Mouse (Mus musculus) hindbrain, postnatal 0 days (tissue): ENCODE measurements around the gene Ccdc6. TPM values are rescaled to one million over a fixed set of nuclear protein-coding genes. Genes with fewer than 3 reads are reported as not detected.

Experiments
- ATAC-seq: fragments of 200-750 bp; cut with Nextera tagmentation; 2 replicates; pipeline ENCODE4 v1.8.0; 2017; ENCODE audit warnings: mild to moderate bottlenecking, moderate TSS enrichment, moderate library complexity
- DNase-seq: peaks from one replicate; pipeline ENCODE4 v3.0.0-alpha.2; 2015; ENCODE audit warnings: low spot score
- H3K27ac ChIP-seq: fragments of 300-500 bp; sonication (generic); 2 replicates; pipeline ENCODE4 v1.5.1; 2014; ENCODE audit warnings: mild to moderate bottlenecking
- H3K27me3 ChIP-seq: fragments of 300-500 bp; sonication (generic); 2 replicates; pipeline ENCODE4 v1.6.1; 2014; ENCODE audit warnings: low read length, mixed read lengths; ENCODE audit not compliant: insufficient read depth
- H3K36me3 ChIP-seq: fragments of 300-500 bp; sonication (generic); 2 replicates; pipeline ENCODE4 v1.6.1; 2014; ENCODE audit warnings: low read length, mixed read lengths; ENCODE audit not compliant: insufficient read depth
- H3K4me1 ChIP-seq: fragments of 300-500 bp; sonication (generic); 2 replicates; pipeline ENCODE4 v1.6.1; 2014; ENCODE audit warnings: antibody characterized with exemption, low read length, mixed read lengths; ENCODE audit not compliant: insufficient read depth
- H3K4me2 ChIP-seq: fragments of 300-500 bp; sonication (generic); 2 replicates; pipeline ENCODE4 v1.6.1; 2014; ENCODE audit warnings: low read depth, mild to moderate bottlenecking, low read length, moderate library complexity, mixed read lengths
- H3K4me3 ChIP-seq: fragments of 300-500 bp; sonication (generic); 2 replicates; pipeline ENCODE4 v1.5.1; 2014; ENCODE audit warnings: low read length
- H3K9ac ChIP-seq: fragments of 300-500 bp; sonication (generic); replicated peaks from 2 replicates; pipeline ENCODE4 v1.6.1; 2014; ENCODE audit warnings: mild to moderate bottlenecking, low read length, moderate library complexity, mixed read lengths
- H3K9me3 ChIP-seq: fragments of 300-500 bp; sonication (generic); 2 replicates; pipeline ENCODE4 v1.6.1; 2016; ENCODE audit warnings: low read length, mixed read lengths
- CTCF ChIP-seq: IDR thresholded peaks from 2 replicates; pipeline ENCODE4 v1.5.1; 2016; ENCODE audit warnings: antibody characterized with exemption, control low read depth, low read depth
- WGBS: fragments of 180-500 bp; shearing (Covaris S2); extraction: QIAGEN DNeasy Blood & Tissue Kit; methylation state at CpG from one replicate; pipeline ENCODE4 v1.1.7; 2014; 5-methylcytosine and 5-hydroxymethylcytosine counted together
- polyA plus RNA-seq: library from polyadenylated mRNA; unstranded; fragments of >200 nt; fragmentation: Nextera tagmentation; extraction: Ambion mirVana; gene quantifications from 2 replicates; pipeline ENCODE4 v1.2.1, GENCODE M21; 2015
- total RNA-seq: library from RNA; depleted of rRNA; stranded (reverse); fragments of >200 nt; gene quantifications from 2 replicates; pipeline ENCODE4 v1.2.3, GENCODE M21; 2014

Ccdc6 gene
- total and polyA plus RNA-seq, 2 experiments from 2014 or later, result 22.9 to 29.7 TPM

DNA sequence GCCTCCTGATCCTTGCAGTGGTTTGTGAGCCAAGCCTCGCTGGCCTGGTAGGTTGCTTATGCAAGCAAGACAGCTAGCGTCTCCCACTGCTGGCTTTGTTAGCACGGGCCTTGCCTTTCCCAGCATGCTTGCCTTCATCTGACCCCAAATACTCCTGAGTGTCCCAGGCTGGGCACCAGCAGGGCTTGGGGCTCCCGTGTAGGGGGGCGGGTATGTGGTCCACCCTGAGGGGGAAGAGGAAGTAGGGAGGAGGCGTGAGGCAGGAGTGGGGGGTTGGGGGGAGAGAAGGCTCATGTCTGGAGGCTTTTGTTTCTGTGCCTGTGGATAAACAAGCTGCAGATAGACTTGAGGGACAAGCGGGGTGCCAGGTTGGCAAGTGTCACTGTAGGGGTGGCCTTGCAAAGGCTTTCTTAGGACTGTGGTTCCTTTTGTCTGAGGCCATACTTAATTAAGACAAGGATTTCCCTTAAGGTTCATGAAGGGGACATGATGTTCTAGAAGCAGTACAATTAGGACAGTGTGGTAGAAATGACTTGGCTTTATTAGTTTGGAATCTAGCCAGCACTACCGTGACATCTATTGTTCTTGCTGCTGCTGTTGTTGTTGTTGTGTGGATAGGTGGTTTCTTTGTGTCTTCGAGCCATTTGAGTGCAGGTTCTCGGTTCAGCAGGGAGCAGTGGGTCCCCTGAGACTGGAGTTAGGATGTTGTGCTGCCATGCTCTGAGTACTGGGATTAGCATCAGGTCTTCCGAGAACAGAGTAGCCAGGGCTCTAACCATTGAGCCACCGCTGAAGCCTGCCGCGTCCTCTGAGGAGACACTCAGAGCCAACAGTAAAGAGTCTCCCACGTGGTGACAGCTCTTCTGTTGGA lies 86.5 kb downstream of the Ccdc6 start:
- no peak overlapping the region for H3K4me3 ChIP-seq
- WGBS, result 45% methylated on average over 15 of the region's 15 CpGs
- H3K9ac ChIP-seq, result no peak overlapping the region
- no peak for TF ChIP-seq CTCF
- H3K27ac ChIP-seq, result peak overlapping the region; percentile 66
- peak; percentile 55 for DNase-seq
- no peaks in the 10 kb centered on the region for H3K9me3 ChIP-seq
- H3K36me3 ChIP-seq, result peaks cover 11% of the 10 kb centered on the region; the same call in 1 of the 2 replicates
- H3K27me3 ChIP-seq, result no peaks in the 10 kb centered on the region
- H3K4me1 ChIP-seq, result no peaks in the 10 kb centered on the region
- H3K4me2 ChIP-seq, result no peak overlapping the region
- ATAC-seq, result peak; percentile 77

DNA sequence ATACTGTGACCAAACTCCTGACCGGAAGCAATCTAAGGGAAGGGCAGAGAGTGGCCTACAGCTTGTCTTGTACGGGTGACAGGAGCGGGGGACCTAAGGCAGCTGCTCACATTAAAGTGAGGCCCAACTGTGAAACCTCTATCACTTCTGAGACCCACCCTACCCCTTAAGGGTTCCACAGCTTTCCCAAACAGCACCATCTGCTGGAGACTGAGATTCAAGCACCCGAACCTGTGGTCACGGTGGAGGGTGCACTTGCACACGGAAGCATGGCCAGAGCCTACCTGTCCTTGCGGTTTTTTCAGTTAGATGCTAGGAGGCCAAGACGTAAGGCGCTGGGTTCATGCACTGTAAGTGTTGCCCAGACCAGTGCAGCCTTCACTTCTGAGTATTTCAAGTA lies 89.2 kb downstream of the Ccdc6 start:
- Histone ChIP-seq H3K4me2 (no peak overlapping the region), H3K9ac (no peak overlapping the region), H3K9me3 (no peaks in the 10 kb centered on the region), H3K4me3 (no peak overlapping the region), H3K36me3 (peaks cover 22% of the 10 kb centered on the region; the same call in 1 of the 2 replicates), H3K4me1 (no peaks in the 10 kb centered on the region), H3K27me3 (no peaks in the 10 kb centered on the region), H3K27ac (no peak overlapping the region)
- 76% methylated on average over 9 of the region's 9 CpGs for WGBS
- peak; percentile 75 for TF ChIP-seq CTCF
- DNase-seq, result peak; percentile 43
- peak; percentile 52; the same call in 1 of the 2 replicates for ATAC-seq

DNA sequence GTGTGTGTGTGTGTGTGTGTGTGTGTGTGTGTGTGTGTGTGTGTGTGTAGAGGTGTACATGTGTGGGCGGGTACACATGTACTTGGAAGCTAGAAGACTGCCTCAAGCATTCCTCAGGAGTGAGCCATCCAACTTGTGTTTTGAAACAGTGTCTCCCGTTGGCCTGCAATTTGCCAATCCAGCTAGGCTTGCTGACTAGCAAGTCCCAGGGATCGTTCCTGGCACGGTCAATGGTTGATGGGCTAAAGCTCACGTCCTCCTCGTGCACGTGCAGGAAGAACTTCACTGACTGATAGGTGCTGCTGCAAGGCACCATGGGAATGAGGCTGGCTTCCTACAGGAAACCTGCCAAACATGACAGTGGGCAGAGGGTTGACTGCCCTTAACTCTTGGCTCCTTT lies 89.7 kb downstream of the Ccdc6 start:
- DNase-seq (no peak), ATAC-seq (no peak)
- no peak overlapping the region for H3K9ac ChIP-seq
- no peak overlapping the region for H3K4me2 ChIP-seq
- H3K4me3 ChIP-seq, result no peak overlapping the region
- no peaks in the 10 kb centered on the region for H3K4me1 ChIP-seq
- peaks cover 24% of the 10 kb centered on the region; the same call in 1 of the 2 replicates for H3K36me3 ChIP-seq
- no peaks in the 10 kb centered on the region for H3K27me3 ChIP-seq
- WGBS, result 89% methylated on average over 7 of the region's 7 CpGs
- no peak overlapping the region for H3K27ac ChIP-seq
- no peak for TF ChIP-seq CTCF
- no peaks in the 10 kb centered on the region for H3K9me3 ChIP-seq

DNA sequence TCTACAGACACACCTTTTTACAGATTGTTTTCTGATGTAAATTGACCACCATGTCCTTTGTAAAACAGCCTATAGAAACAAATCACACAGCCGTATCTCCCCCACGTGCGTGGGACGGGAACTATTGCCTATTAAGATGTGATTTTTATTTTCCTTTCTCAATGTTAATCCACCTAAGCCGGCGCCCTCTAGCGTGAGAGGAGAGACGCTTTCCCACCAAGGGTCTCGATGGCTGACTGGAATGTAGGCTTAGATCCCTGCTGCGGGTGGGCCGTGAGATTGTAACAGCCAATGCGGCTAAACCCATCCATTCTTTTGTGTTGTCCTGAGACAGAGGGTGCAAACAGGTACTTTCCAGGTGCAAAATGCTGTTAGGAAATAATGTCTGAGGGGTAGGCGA lies 92.9 kb downstream of the Ccdc6 start:
- Histone ChIP-seq H3K27ac (no peak overlapping the region), H3K4me2 (no peak overlapping the region), H3K36me3 (peaks cover 31% of the 10 kb centered on the region; the same call in 1 of the 2 replicates), H3K9ac (no peak overlapping the region), H3K4me1 (no peaks in the 10 kb centered on the region), H3K4me3 (no peak overlapping the region), H3K9me3 (no peaks in the 10 kb centered on the region), H3K27me3 (no peaks in the 10 kb centered on the region)
- peak; percentile 51; the same call in 1 of the 2 replicates for TF ChIP-seq CTCF
- WGBS, result 79% methylated on average over 13 of the region's 13 CpGs
- ATAC-seq, result no peak
- DNase-seq, result peak; percentile 32

DNA sequence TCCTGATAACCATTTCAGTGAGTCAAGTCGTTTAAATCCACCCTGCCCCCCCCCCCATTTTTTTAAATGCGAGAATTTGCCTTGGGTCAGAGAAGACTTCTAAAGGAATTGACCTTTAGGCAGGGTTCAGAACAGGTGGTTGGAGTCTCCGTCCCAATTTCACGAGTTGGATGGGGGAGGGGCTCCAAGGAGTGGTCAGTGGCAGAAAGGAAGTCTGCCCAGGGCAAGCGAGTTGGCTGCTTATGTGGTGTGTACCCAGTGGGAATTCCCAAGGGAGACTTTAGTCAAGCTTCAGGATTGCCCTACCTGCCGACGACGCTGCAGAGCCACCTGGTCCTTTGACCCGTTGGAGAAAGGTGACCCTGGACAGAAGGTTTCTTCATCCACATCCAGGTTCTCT lies 97.4 kb downstream of the Ccdc6 start:
- Histone ChIP-seq H3K27me3 (no peaks in the 10 kb centered on the region), H3K4me3 (no peak overlapping the region), H3K4me2 (no peak overlapping the region), H3K9me3 (no peaks in the 10 kb centered on the region), H3K9ac (no peak overlapping the region), H3K27ac (no peak overlapping the region), H3K4me1 (no peaks in the 10 kb centered on the region), H3K36me3 (peaks cover 17% of the 10 kb centered on the region; the same call in 1 of the 2 replicates)
- WGBS, result 78% methylated on average over 9 of the region's 9 CpGs
- ATAC-seq, result no peak
- DNase-seq, result no peak
- TF ChIP-seq CTCF, result no peak

DNA sequence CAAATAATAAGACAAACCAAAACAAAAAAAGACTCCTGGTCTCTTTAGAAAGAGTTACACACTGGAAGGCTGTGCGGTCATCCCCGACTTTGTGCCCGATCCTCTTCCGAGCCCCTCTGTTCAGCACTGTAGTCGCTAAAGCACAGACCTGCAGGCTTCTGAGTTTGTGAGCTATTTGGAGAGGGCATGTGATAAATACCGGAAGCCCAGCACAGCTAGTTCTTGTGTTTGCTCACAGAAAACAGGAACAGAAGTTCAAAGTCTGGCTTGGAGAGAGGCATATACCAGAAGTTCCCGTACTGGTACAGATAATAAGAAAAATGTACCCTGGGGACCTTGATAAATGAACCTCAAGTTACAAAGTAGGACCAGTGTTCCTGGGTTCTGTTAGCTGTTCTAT lies 98.4 kb downstream of the Ccdc6 start:
- H3K9me3 ChIP-seq, result no peaks in the 10 kb centered on the region
- 84% methylated on average over 7 of the region's 7 CpGs for WGBS
- H3K4me1 ChIP-seq, result no peaks in the 10 kb centered on the region
- DNase-seq (no peak), ATAC-seq (no peak)
- no peak overlapping the region for H3K27ac ChIP-seq
- no peak overlapping the region for H3K9ac ChIP-seq
- peaks cover 9% of the 10 kb centered on the region; the same call in 1 of the 2 replicates for H3K36me3 ChIP-seq
- H3K4me2 ChIP-seq, result no peak overlapping the region
- no peak for TF ChIP-seq CTCF
- H3K4me3 ChIP-seq, result no peak overlapping the region
- no peaks in the 10 kb centered on the region for H3K27me3 ChIP-seq

DNA sequence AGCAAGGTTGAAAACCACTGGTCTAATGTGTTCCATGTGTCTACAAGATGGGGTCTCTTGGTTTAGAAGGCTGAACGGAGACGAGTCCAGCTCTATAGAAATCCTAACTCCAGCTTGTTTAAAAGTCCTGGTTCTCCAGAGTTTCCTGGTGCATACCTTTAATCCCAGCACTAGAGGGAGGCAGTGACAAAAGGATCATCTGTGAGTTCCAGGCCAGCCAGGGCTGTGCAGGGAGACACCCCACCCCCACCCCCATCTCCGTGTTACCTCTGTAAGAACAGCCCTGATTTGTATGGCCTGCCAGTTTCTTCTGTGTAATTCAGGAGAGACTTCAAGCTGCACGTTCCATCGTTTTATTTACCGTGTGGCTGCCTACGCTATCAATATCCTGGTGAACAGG lies 98.9 kb downstream of the Ccdc6 start:
- H3K9me3 ChIP-seq, result no peaks in the 10 kb centered on the region
- H3K4me3 ChIP-seq, result no peak overlapping the region
- TF ChIP-seq CTCF, result peak; percentile 63
- no peak overlapping the region for H3K27ac ChIP-seq
- ATAC-seq (peak; percentile 70; the same call in 1 of the 2 replicates), DNase-seq (peak; percentile 61)
- no peaks in the 10 kb centered on the region for H3K4me1 ChIP-seq
- no peaks in the 10 kb centered on the region for H3K27me3 ChIP-seq
- peaks cover 9% of the 10 kb centered on the region; the same call in 1 of the 2 replicates for H3K36me3 ChIP-seq
- 64% methylated on average over 7 of the region's 7 CpGs for WGBS
- H3K4me2 ChIP-seq, result no peak overlapping the region
- no peak overlapping the region for H3K9ac ChIP-seq
